Mouse (Mus musculus): ENCODE results near the gene Nepro. TPM values are rescaled to one million over a fixed set of nuclear protein-coding genes. Genes with fewer than 3 reads are reported as not detected.

Gene Nepro
- polyA plus RNA-seq, 1 experiment from 2014 or later, result 15.4 TPM

DNA sequence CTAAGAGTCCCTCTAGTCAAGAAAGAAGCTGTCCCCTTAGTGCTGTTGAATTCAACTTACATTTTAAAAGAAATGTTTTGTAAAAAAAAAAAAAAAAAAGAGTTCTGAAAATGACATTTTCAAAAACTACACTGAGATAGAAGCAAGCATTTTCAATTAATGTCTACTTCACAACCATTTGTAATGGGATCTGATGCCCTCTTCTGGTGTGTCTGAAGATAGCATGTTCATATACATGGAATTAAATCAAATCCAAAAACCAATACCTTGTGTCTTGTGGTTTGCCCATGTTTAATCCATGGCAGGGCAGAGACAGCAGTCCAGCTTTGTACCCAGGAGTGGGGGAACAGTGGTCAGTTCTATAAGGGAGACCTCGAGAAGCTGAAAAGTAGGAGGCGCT is 6.3 kb upstream of the Nepro start:
- H3K27me3 ChIP-seq (ENCODE audit: poor library complexity, severe bottlenecking), result no peaks in the 10 kb centered on the region
- H3K27ac ChIP-seq, result no peak overlapping the region
- no peaks in the 10 kb centered on the region for H3K9me3 ChIP-seq
- peaks cover 15% of the 10 kb centered on the region for H3K4me1 ChIP-seq
- no peak overlapping the region for H3K4me3 ChIP-seq
- H3K36me3 ChIP-seq (replicated peaks), result peaks cover 22% of the 10 kb centered on the region
- 83% methylated on average over 2 of the region's 2 CpGs for WGBS
- no peak for DNase-seq (ENCODE audit: extremely low spot score, low spot score)

DNA sequence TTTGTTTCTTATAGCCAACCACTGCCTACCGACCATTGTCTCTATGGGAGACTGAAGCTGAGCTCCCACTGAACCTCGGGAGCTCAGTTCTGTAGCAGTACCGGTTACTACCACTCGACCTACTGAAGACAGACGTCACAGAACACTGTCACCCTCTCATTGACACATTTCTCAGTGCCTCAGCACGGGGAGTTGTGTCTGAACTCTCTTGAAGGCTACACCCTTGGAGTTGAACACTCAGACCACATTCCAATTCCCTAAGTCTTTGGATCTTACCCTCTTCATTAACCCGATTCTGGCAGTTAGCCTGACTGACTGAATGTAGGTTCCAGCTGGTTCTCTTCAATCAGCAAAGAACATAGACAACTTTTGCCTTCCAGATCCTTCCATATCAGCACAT is 4.8 kb upstream of the Nepro start:
- peaks cover 22% of the 10 kb centered on the region for H3K4me1 ChIP-seq
- H3K36me3 ChIP-seq (replicated peaks), result peaks cover 22% of the 10 kb centered on the region
- WGBS, result 84% methylated on average over 7 of the region's 7 CpGs
- no peak for DNase-seq (ENCODE audit: extremely low spot score, low spot score)
- H3K27me3 ChIP-seq (ENCODE audit: poor library complexity, severe bottlenecking), result no peaks in the 10 kb centered on the region
- no peak overlapping the region for H3K27ac ChIP-seq
- no peak overlapping the region for H3K4me3 ChIP-seq
- H3K9me3 ChIP-seq, result no peaks in the 10 kb centered on the region

DNA sequence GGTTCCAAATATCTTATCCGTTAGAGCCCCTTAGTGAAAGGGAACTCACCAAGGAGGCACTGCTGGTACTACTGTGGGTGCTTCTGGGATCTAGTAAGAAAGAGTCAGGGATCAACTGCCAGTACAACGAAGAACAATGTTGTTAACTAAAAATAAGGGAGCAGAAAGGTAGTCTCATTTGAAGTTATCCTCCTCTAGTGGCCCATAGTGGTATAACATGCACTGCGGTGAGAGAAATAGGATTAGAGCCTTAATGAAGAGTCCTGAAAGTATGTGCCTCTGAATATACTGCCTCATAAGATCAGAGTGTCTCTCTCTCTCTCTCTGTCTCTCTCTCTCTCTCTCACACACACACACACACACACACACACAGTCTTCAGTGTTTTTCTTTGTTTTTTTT is 3.6 kb upstream of the Nepro start:
- Histone ChIP-seq H3K4me1 (peaks cover 29% of the 10 kb centered on the region), H3K27ac (no peak overlapping the region), H3K36me3 (replicated peaks) (peaks cover 22% of the 10 kb centered on the region), H3K9me3 (no peaks in the 10 kb centered on the region), H3K4me3 (no peak overlapping the region), H3K27me3 (ENCODE audit: poor library complexity, severe bottlenecking) (no peaks in the 10 kb centered on the region)
- WGBS, result 80% methylated on average over 3 of the region's 3 CpGs
- DNase-seq (ENCODE audit: extremely low spot score, low spot score), result no peak

DNA sequence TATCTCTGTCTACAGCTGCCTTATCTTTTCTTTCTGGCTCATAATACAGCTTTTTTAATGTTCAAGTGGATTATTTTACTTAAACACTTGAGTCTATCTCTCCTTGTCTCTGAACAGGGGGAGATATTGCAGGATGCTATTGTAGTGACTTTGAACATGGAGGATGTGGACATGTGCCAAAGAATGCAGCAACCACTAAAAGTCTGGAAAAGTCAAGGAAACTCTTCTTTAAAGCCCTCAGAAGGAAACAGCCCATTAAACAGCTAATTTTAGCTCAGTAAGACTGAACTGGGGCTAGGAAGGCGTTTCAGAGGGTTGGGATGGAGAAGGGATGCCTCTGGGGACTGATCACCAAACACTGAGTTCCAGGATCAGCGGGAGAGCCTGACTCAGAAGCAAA is 1.4 kb upstream of the Nepro start:
- H3K36me3 ChIP-seq (replicated peaks), result peaks cover 27% of the 10 kb centered on the region

DNA sequence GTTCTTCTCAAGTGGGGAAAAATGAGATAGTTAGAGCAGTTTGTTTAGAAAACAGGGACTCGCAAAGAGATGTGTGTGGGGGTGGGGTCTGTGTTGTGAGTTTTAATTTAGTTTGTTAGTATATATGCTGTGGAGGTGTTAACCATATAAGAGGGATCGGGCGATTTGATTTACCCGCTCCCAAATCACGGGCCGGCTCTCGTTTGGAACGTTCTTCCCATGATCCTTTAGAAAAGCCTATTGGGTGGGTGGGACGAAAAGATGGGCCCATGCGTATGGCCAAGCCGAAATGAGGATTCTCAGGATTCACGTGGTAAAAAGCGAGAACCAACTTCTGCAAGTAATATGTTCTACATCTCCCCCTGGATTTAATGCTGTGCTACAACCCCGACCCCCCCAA is 746 bp downstream of the Nepro start:
- Histone ChIP-seq H3K27ac (peak overlapping the region; percentile 99), H3K4me3 (peak overlapping the region; percentile 93), H3K36me3 (replicated peaks) (peaks cover 34% of the 10 kb centered on the region), H3K9me3 (no peaks in the 10 kb centered on the region), H3K27me3 (ENCODE audit: poor library complexity, severe bottlenecking) (no peaks in the 10 kb centered on the region), H3K4me1 (peaks cover 25% of the 10 kb centered on the region)
- under 1% methylated on average over 14 of the region's 14 CpGs for WGBS
- DNase-seq (ENCODE audit: extremely low spot score, low spot score), result peak; percentile 63

More for the DNA sequence above, 1.4 kb upstream of the Nepro start:
- 85% methylated on average over 2 of the region's 2 CpGs for whole genome bisulfite sequencing
- no peaks in the 10 kb centered on the region for H3K9me3 ChIP-seq
- no peak overlapping the region for H3K27ac ChIP-seq
- no peak overlapping the region for H3K4me3 ChIP-seq
- DNase-seq (ENCODE audit: extremely low spot score, low spot score), result no peak
- no peaks in the 10 kb centered on the region for H3K27me3 ChIP-seq (ENCODE audit: poor library complexity, severe bottlenecking)
- peaks cover 25% of the 10 kb centered on the region for H3K4me1 ChIP-seq

DNA sequence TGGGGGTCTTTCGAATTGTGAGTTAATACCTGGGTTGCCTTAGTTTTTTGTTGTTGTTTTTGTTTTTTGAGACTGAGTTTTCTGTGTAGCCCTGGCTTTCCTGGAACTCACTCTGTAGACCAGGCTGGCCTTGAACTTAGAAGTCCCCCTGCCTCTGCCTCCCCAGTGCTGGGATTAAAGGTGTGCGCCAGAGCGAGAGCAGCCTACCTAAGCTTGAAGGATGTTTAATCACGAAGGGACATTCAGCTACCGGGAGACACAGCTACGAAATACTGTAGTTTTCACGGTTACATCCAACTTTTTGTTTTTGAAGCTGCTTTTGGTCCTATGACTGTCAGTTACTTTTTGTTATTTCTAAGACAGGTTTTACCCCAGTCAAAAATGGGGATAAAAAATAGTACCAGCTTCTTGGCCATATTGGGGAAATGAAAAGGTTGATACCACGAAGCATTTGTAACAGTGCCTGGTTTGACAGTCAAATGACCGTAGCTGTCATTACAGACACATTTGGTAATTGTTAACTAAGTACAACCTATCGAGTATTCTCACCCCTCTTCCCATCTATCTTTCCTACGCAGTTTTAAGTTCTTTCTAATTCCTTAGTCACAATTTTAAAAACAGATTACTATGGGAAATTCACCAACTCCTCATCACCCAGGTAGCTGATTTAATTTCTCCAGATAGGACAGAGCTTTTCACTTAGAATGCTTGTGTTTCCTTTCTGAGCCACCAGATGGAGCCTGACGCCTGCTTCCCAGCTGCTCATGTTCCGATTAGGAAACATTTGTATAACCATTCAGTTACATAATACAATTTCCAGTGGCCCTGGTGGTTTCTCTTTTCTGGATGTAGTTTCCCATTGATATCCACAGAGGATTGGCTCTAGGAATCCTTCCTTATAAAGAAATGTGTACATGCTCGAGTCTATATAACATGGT is 1.5 kb downstream of the Nepro start:
- peak overlapping the region; percentile 93 for H3K4me3 ChIP-seq
- WGBS, result 54% methylated on average over 14 of the region's 14 CpGs

DNA sequence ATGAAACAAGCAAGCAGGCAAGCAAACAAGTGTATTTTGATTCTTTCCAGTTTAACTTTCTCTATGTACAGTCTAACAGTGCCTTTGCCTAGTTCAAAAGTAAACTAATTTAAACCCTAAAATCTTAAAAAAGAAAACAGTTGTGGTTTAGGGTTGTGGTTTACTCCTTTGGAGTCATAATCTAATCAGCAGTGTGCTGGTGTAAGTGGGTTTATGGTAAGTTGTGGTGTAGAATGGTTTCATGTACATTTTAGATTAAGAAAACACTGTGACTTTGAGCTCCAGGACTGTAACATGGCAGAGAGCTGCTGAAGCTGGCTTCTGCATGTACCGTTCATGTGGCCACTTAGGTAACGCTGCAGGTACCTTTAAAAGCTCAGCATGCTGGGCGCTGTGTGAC is 3.4 kb downstream of the Nepro start:
- Histone ChIP-seq H3K9me3 (no peaks in the 10 kb centered on the region), H3K27me3 (ENCODE audit: poor library complexity, severe bottlenecking) (no peaks in the 10 kb centered on the region), H3K27ac (no peak overlapping the region), H3K4me3 (no peak overlapping the region), H3K36me3 (replicated peaks) (peaks cover 53% of the 10 kb centered on the region), H3K4me1 (peaks cover 25% of the 10 kb centered on the region)
- 98% methylated on average over 3 of the region's 3 CpGs for WGBS
- DNase-seq (ENCODE audit: extremely low spot score, low spot score), result no peak

More for the DNA sequence above, 1.5 kb downstream of the Nepro start:
- H3K36me3 ChIP-seq (replicated peaks), result peaks cover 34% of the 10 kb centered on the region
- H3K4me1 ChIP-seq, result peaks cover 25% of the 10 kb centered on the region
- no peaks in the 10 kb centered on the region for H3K27me3 ChIP-seq (ENCODE audit: poor library complexity, severe bottlenecking)
- no peaks in the 10 kb centered on the region for H3K9me3 ChIP-seq
- peak overlapping the region; percentile 99 for H3K27ac ChIP-seq
- peak; percentile 47 for DNase-seq (ENCODE audit: extremely low spot score, low spot score)

DNA sequence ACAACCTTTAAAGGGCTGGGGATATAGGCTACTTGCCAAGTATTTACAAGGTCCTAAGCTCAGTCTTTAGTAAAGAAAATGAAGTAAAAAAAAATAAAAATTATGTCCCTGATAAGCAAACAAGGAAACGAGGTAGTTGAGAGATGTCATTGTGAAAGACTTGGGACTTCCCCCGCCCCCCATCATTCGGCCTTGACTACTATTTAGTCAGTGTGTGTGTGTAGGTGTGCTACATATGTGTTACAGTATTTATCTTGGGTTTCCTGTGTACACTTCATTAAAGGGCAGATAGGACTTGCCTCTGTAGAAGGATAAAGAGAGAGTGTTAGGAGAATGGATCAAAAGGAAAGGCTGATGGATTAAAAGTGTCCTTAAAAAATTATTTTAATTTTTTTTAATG is 10.0 kb downstream of the Nepro start:
- Histone ChIP-seq H3K27me3 (ENCODE audit: poor library complexity, severe bottlenecking) (no peaks in the 10 kb centered on the region), H3K27ac (no peak overlapping the region), H3K36me3 (replicated peaks) (peaks cover 100% of the 10 kb centered on the region), H3K4me3 (no peak overlapping the region), H3K9me3 (no peaks in the 10 kb centered on the region), H3K4me1 (no peaks in the 10 kb centered on the region)
- 92% methylated on average over 3 of the region's 3 CpGs for WGBS
- no peak for DNase-seq (ENCODE audit: extremely low spot score, low spot score)

DNA sequence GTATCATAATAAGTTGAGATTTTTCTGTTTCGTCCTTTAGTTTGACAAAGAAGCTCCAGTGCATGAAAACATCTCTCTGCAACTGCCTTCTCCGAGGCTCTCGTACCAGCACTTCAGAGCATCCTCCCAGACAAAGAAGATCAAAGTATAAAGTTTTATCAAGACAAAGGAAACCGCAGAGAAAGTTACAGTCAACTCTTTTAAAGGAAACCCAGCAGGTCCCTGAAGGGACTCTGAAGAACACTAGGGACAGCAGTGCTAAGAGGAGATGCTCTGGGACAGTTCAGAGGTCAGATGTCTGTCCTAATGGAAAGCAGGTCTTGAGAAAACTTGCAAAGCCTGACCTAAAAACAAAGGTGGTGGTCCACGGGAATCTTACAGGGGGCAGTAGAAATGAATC is 11.6 kb downstream of the Nepro start:
- WGBS, result 87% methylated on average over 5 of the region's 5 CpGs
- Histone ChIP-seq H3K27ac (no peak overlapping the region), H3K4me3 (no peak overlapping the region), H3K4me1 (no peaks in the 10 kb centered on the region), H3K9me3 (no peaks in the 10 kb centered on the region), H3K36me3 (replicated peaks) (peaks cover 93% of the 10 kb centered on the region), H3K27me3 (ENCODE audit: poor library complexity, severe bottlenecking) (no peaks in the 10 kb centered on the region)
- DNase-seq (ENCODE audit: extremely low spot score, low spot score), result no peak

DNA sequence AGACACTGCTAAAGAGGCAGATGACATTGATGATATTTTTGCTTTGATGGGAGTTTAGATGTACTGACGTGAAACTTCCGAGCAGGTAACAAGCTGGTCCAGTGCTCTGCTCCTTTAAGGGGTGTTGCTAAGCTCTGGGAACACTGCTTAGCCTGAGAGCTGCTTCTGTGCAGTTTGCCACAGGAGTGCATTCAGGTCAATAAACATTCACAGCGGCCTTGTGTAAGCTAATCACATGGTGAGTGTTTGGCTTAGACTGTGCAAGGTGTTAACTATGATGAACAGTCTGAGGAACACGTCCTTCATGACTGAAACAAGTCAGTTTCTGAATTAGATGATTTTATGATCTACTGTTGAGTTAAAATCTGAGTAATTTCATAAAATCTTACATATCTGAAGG is 12.0 kb downstream of the Nepro start:
- Histone ChIP-seq H3K4me3 (no peak overlapping the region), H3K9me3 (no peaks in the 10 kb centered on the region), H3K4me1 (no peaks in the 10 kb centered on the region), H3K27ac (no peak overlapping the region), H3K36me3 (replicated peaks) (peaks cover 89% of the 10 kb centered on the region), H3K27me3 (ENCODE audit: poor library complexity, severe bottlenecking) (no peaks in the 10 kb centered on the region)
- DNase-seq (ENCODE audit: extremely low spot score, low spot score), result no peak
- 93% methylated on average over 4 of the region's 4 CpGs for WGBS

DNA sequence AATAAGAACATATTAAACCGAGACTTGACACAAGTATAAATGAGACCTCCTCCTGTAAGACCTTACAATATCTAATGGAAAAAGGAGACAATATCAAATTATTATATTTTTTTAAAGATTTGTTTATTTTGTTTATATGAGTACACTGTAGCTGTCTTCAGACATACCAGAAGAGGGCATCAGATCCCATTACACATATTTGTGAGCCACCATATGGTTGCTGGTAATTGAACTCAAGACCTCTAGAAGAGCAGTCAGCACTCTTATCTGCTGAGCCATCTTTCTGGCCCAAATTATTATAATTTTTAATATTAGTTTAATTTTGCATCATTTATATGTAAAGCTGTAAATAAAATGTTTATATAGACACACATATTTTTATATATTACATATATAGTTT is 18.7 kb downstream of the Nepro start:
- H3K27ac ChIP-seq, result no peak overlapping the region
- no peaks in the 10 kb centered on the region for H3K27me3 ChIP-seq (ENCODE audit: poor library complexity, severe bottlenecking)
- DNase-seq (ENCODE audit: extremely low spot score, low spot score), result no peak
- H3K4me3 ChIP-seq, result no peak overlapping the region
- H3K36me3 ChIP-seq (replicated peaks), result peaks cover 39% of the 10 kb centered on the region
- 97% methylated on average over 1 of the region's 1 CpGs for WGBS
- peaks cover 20% of the 10 kb centered on the region for H3K4me1 ChIP-seq
- no peaks in the 10 kb centered on the region for H3K9me3 ChIP-seq

DNA sequence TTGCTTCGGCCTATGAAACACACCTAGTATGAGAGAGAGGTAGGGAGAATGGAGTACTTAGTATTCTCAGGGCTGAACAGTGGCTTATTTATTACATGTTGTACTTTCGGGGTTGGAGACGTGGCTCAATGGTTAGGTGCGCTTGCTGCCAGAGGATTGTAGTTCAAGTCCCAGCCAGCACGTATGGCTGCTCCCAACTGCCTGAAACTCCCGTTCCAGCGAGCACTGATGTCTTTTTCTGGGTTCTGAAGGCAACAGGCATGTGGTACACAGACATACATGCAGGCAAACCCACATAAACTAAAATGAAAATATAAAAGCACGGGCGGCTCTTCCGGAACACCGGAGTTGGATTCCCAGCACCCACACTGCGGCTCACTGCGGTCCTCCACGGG is 21.4 kb downstream of the Nepro start:
- H3K4me3 ChIP-seq, result peak overlapping the region; percentile 84
- H3K27ac ChIP-seq, result peak overlapping the region; percentile 97
- peaks cover 20% of the 10 kb centered on the region for H3K4me1 ChIP-seq
- peaks cover 17% of the 10 kb centered on the region for H3K36me3 ChIP-seq (replicated peaks)
- no peaks in the 10 kb centered on the region for H3K9me3 ChIP-seq
- WGBS, result 8% methylated on average over 14 of the region's 14 CpGs
- no peaks in the 10 kb centered on the region for H3K27me3 ChIP-seq (ENCODE audit: poor library complexity, severe bottlenecking)
- no peak for DNase-seq (ENCODE audit: extremely low spot score, low spot score)

DNA sequence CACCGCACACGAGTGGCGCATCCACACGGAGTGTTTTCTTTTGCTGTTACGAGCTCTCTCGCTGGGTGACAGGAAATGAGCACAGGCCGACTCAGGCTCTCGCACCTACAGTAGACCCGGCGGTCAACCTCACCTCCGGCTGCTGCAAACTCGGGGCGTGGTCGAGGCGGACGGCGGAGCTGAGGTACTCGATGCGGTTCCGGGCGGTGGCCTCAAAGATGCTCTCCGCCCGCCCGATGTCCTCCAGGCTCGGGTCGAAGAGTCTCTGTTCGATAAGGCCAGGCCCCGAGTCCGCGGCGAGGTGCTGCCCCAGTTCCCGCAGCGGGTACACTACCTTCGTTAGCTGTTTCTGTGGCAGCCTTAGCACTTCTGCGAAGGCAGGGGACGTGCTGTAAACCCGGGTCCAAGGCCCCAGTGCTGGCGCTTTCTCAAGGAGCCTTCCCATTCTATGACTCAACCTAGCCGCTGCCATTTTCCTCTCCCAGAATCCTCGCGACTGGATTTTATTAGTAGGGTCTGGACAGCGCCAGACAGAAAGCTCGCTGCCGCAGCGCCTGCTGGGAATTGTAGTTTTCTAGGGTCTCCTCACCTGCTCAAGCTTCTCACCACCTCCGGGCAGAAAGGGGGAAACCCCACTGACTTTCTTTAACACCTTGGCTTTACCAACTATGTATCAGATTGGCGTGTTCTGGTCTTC is 21.9 kb downstream of the Nepro start, which contains the start of gene Gtpbp8:
Gtpbp8 (minus strand) TSS at position 498 of the 697 bp plus-strand sequence.
- Histone ChIP-seq H3K4me1 (peaks cover 20% of the 10 kb centered on the region), H3K4me3 (peak within 1 kb of the TSS; percentile 84), H3K27me3 (ENCODE audit: poor library complexity, severe bottlenecking) (no peaks in the 10 kb centered on the region), H3K36me3 (replicated peaks) (peaks cover 17% of the 10 kb centered on the region), H3K9me3 (no peaks in the 10 kb centered on the region), H3K27ac (peak within 1 kb of the TSS; percentile 97)
- peak; percentile 84 for DNase-seq (ENCODE audit: extremely low spot score, low spot score)
- WGBS, result under 1% methylated on average over 47 of the region's 47 CpGs

Measured in forebrain, embryonic 10.5 days (tissue).